Mouse (Mus musculus) embryonic fibroblast, embryonic 13.5 days (primary cell): ENCODE results near the gene Gusb.

Source experiments
- CTCF ChIP-seq: IDR thresholded peaks from 2 replicates; pipeline ENCODE4 v1.5.1; 2011; ENCODE audit warnings: mild to moderate bottlenecking, control low read depth, low read length, moderate library complexity, borderline replicate concordance; ENCODE audit not compliant: insufficient read depth
- POLR2A ChIP-seq: IDR thresholded peaks from 2 replicates; pipeline ENCODE4 v1.6.1; 2011; ENCODE audit warnings: low read depth, mild to moderate bottlenecking, control low read depth, low read length, moderate library complexity

- TF ChIP-seq CTCF = no peak
- TF ChIP-seq POLR2A = no peak
Measured at GRCm38 (mm10) chr5:130007344-130007743, 4.5 kb upstream of the Gusb start.
